Mouse (Mus musculus): ENCODE measurements around the gene Megf8.
A peak's percentile ranks its signal among the peaks of the same experiment; 100 is the strongest.

Megf8 gene

GRCm38 (mm10) chr7:25333596-25334307, 16.8 kb downstream of the Megf8 start:
- peak; percentile 74 for DNase-seq (ENCODE audit: extremely low spot score, low spot score)

GRCm38 (mm10) chr7:25334472-25334871, 17.5 kb downstream of the Megf8 start:
- DNase-seq (ENCODE audit: extremely low spot score, low spot score): no peak

- DNase-seq (ENCODE audit: extremely low spot score, low spot score): no peak
Measured at GRCm38 (mm10) chr7:25339329-25339728, 22.4 kb downstream of the Megf8 start.

GRCm38 (mm10) chr7:25341000-25341784, 24.2 kb downstream of the Megf8 start:
- no peak for DNase-seq (ENCODE audit: extremely low spot score, low spot score)

GRCm38 (mm10) chr7:25348861-25349260, 31.9 kb downstream of the Megf8 start:
- no peak for DNase-seq (ENCODE audit: extremely low spot score, low spot score)

GRCm38 (mm10) chr7:25358721-25359206, 41.8 kb downstream of the Megf8 start:
- DNase-seq (ENCODE audit: extremely low spot score, low spot score): no peak

- peak; percentile 25 for DNase-seq (ENCODE audit: extremely low spot score, low spot score)
Measured at GRCm38 (mm10) chr7:25363151-25363550, 46.2 kb downstream of the Megf8 start.

- no peak for DNase-seq (ENCODE audit: extremely low spot score, low spot score)
Measured at GRCm38 (mm10) chr7:25363632-25364031, 46.7 kb downstream of the Megf8 start.

- DNase-seq (ENCODE audit: extremely low spot score, low spot score): peak; percentile 16
Measured at GRCm38 (mm10) chr7:25365937-25366625, 49.1 kb downstream of the Megf8 start.

- DNase-seq (ENCODE audit: extremely low spot score, low spot score): peak; percentile 17
Measured at GRCm38 (mm10) chr7:25367632-25368293, 50.8 kb downstream of the Megf8 start.

GRCm38 (mm10) chr7:25368333-25368732, 51.4 kb downstream of the Megf8 start:
- DNase-seq (ENCODE audit: extremely low spot score, low spot score): no peak

- DNase-seq (ENCODE audit: extremely low spot score, low spot score): no peak
Measured at GRCm38 (mm10) chr7:25369058-25369749, 52.2 kb downstream of the Megf8 start, which contains the start of gene Cnfn. TSS of gene Cnfn (minus strand) at chr7:25369724.

- no peak for DNase-seq (ENCODE audit: extremely low spot score, low spot score)
Measured at GRCm38 (mm10) chr7:25372441-25372840, 55.5 kb downstream of the Megf8 start.

GRCm38 (mm10) chr7:25376556-25376955, 59.6 kb downstream of the Megf8 start:
- DNase-seq (ENCODE audit: extremely low spot score, low spot score): peak; percentile 51

- DNase-seq (ENCODE audit: extremely low spot score, low spot score): no peak
Measured at GRCm38 (mm10) chr7:25377100-25377700, 60.2 kb downstream of the Megf8 start.

- DNase-seq (ENCODE audit: extremely low spot score, low spot score): no peak
Measured at GRCm38 (mm10) chr7:25378181-25379100, 61.5 kb downstream of the Megf8 start.

GRCm38 (mm10) chr7:25379551-25380351, 62.8 kb downstream of the Megf8 start:
- DNase-seq (ENCODE audit: extremely low spot score, low spot score): peak; percentile 69
